Mouse (Mus musculus): Measurements from ENCODE around the gene Zfp809. TPM values are rescaled to one million over a fixed set of nuclear protein-coding genes. Genes with fewer than 3 reads are reported as not detected.

Zfp809 gene
- total and polyA plus RNA-seq, 3 experiments = 13.9 to 23.8 (median 14.0) TPM

GRCm38 (mm10) chr9:22188025-22188611 lies 37.4 kb upstream of the Zfp809 start, which contains the start of gene Zfp872:
Gene Zfp872, plus strand, starts transcription at chr9:22188090.
- Histone ChIP-seq H3K27me3 (replicated peaks) (no peaks in the 10 kb centered on the region), H3K4me3 (replicated peaks in 1 of 3; ENCODE audit: low read depth in 2 of 3, low read length in 2 of 3, poor library complexity in 1 of 3) (no peak within 1 kb of the TSS), H3K9ac (ENCODE audit: insufficient read depth, low read depth) (no peak within 1 kb of the TSS), H3K4me2 (ENCODE audit: insufficient read depth, low read depth, poor library complexity, severe bottlenecking) (no peak within 1 kb of the TSS), H3K9me3 (replicated peaks; ENCODE audit: low read length) (peaks cover 12% of the 10 kb centered on the region), H3K27ac (ENCODE audit: insufficient read depth, low read depth) (no peak within 1 kb of the TSS), H3K4me1 (ENCODE audit: control insufficient read depth in 1 of 2, insufficient read depth in 2 of 2) (no peaks in the 10 kb centered on the region), H3K79me2 (replicated peaks; ENCODE audit: control insufficient read depth, extremely low read depth, insufficient read depth, poor library complexity, severe bottlenecking) (no peaks in the 10 kb centered on the region), H3K36me3 (replicated peaks in 1 of 2; ENCODE audit: control insufficient read depth in 1 of 2, insufficient read depth in 1 of 2, low read length in 1 of 2) (no peaks in the 10 kb centered on the region)
- DNase-seq (ENCODE audit: extremely low read depth) = no peak
- TF ChIP-seq ZMIZ1 (IDR thresholded peaks at IDR 0.05; ENCODE audit: low read depth, low read length) = no peak
- TF ChIP-seq MEF2A (IDR thresholded peaks at IDR 0.05; ENCODE audit: borderline replicate concordance, low read depth, low read length) = no peak
- no peak for TF ChIP-seq JUND (conservative IDR thresholded peaks at IDR 0.05; ENCODE audit: low read depth, low read length)
- no peak for TF ChIP-seq RAD21 (IDR thresholded peaks at IDR 0.05; ENCODE audit: low read depth, low read length)
- in situ Hi-C loops (cut with MboI; ENCODE audit: low pct_ligation_motif_present, low pct_unique_long_range_greater_than_20kb, low sequenced_read_pairs) (no loop called here), dilution Hi-C loops (cut with MboI; ENCODE audit: extremely low pct_ligation_motif_present, extremely low pct_unique_long_range_greater_than_20kb, low sequenced_read_pairs) (no loop called here)

- no peak for DNase-seq (ENCODE audit: extremely low read depth)
- in situ Hi-C loops (cut with MboI; ENCODE audit: low pct_ligation_motif_present, low pct_unique_long_range_greater_than_20kb, low sequenced_read_pairs) = no loop called here
- dilution Hi-C loops (cut with MboI; ENCODE audit: extremely low pct_ligation_motif_present, extremely low pct_unique_long_range_greater_than_20kb, low sequenced_read_pairs) = no loop called here
Observed at GRCm38 (mm10) chr9:22196412-22196811, 29.1 kb upstream of the Zfp809 start.

GRCm38 (mm10) chr9:22213785-22214194 lies 11.7 kb upstream of the Zfp809 start:
- H3K9ac ChIP-seq (ENCODE audit: insufficient read depth, low read depth) = no peak overlapping the region
- H3K27ac ChIP-seq (ENCODE audit: insufficient read depth, low read depth) = no peak overlapping the region
- in situ Hi-C loops (cut with MboI; ENCODE audit: low pct_ligation_motif_present, low pct_unique_long_range_greater_than_20kb, low sequenced_read_pairs) = loop anchor here (10.0 kb wide), 1 partner anchor 59 kb away; the partner anchor contains the start of gene Pigyl
- no peaks in the 10 kb centered on the region for H3K9me3 ChIP-seq (replicated peaks; ENCODE audit: low read length)
- DNase-seq (ENCODE audit: extremely low read depth) = no peak
- H3K79me2 ChIP-seq (replicated peaks; ENCODE audit: control insufficient read depth, extremely low read depth, insufficient read depth, poor library complexity, severe bottlenecking) = no peaks in the 10 kb centered on the region
- H3K4me3 ChIP-seq (replicated peaks in 1 of 3; ENCODE audit: low read depth in 2 of 3, low read length in 2 of 3, poor library complexity in 1 of 3) = no peak overlapping the region
- peaks cover 3% of the 10 kb centered on the region for H3K27me3 ChIP-seq (replicated peaks)
- dilution Hi-C loops (cut with MboI; ENCODE audit: extremely low pct_ligation_motif_present, extremely low pct_unique_long_range_greater_than_20kb, low sequenced_read_pairs) = no loop called here
- TF ChIP-seq ELF1 (IDR thresholded peaks at IDR 0.05; ENCODE audit: low read depth, low read length) (no peak), MAFK (IDR thresholded peaks at IDR 0.05; ENCODE audit: insufficient replicate concordance, low read length) (no peak), RAD21 (IDR thresholded peaks at IDR 0.05; ENCODE audit: low read depth, low read length) (no peak), USF1 (IDR thresholded peaks at IDR 0.05; ENCODE audit: low read depth, low read length) (no peak), JUN (IDR thresholded peaks at IDR 0.05; ENCODE audit: insufficient read depth, low read depth, low read length) (no peak), MAZ (IDR thresholded peaks at IDR 0.05; ENCODE audit: low read depth, low read length) (no peak), SMC3 (IDR thresholded peaks at IDR 0.05; ENCODE audit: low read depth, low read length) (no peak), IRF4 (IDR thresholded peaks at IDR 0.05; ENCODE audit: low read depth, low read length) (no peak), SIN3A (IDR thresholded peaks at IDR 0.05; ENCODE audit: low read length) (no peak), ZKSCAN1 (IDR thresholded peaks at IDR 0.05; ENCODE audit: borderline replicate concordance, low read depth, low read length) (no peak), BHLHE40 (IDR thresholded peaks at IDR 0.05; ENCODE audit: low read depth, low read length) (no peak)
- H3K36me3 ChIP-seq (replicated peaks in 1 of 2; ENCODE audit: control insufficient read depth in 1 of 2, insufficient read depth in 1 of 2, low read length in 1 of 2) = no peaks in the 10 kb centered on the region
- peaks cover 2 to 13% of the 10 kb centered on the region in 2 experiments; a peak in 3 of 4 replicates for H3K4me1 ChIP-seq (ENCODE audit: control insufficient read depth in 1 of 2, insufficient read depth in 2 of 2)
- H3K4me2 ChIP-seq (ENCODE audit: insufficient read depth, low read depth, poor library complexity, severe bottlenecking) = no peak overlapping the region

More at GRCm38 (mm10) chr9:22196412-22196811, 29.1 kb upstream of the Zfp809 start:
- Histone ChIP-seq H3K4me1 (ENCODE audit: control insufficient read depth in 1 of 2, insufficient read depth in 2 of 2) (no peaks in the 10 kb centered on the region), H3K9ac (ENCODE audit: insufficient read depth, low read depth) (no peak overlapping the region), H3K9me3 (replicated peaks; ENCODE audit: low read length) (peaks cover 30% of the 10 kb centered on the region), H3K27ac (ENCODE audit: insufficient read depth, low read depth) (no peak overlapping the region), H3K79me2 (replicated peaks; ENCODE audit: control insufficient read depth, extremely low read depth, insufficient read depth, poor library complexity, severe bottlenecking) (no peaks in the 10 kb centered on the region), H3K4me2 (ENCODE audit: insufficient read depth, low read depth, poor library complexity, severe bottlenecking) (no peak overlapping the region), H3K36me3 (replicated peaks in 1 of 2; ENCODE audit: control insufficient read depth in 1 of 2, insufficient read depth in 1 of 2, low read length in 1 of 2) (no peaks in the 10 kb centered on the region), H3K27me3 (replicated peaks) (peaks cover 16% of the 10 kb centered on the region), H3K4me3 (replicated peaks in 1 of 3; ENCODE audit: low read depth in 2 of 3, low read length in 2 of 3, poor library complexity in 1 of 3) (no peak overlapping the region)
- TF ChIP-seq TCF12 (IDR thresholded peaks at IDR 0.05; ENCODE audit: low read depth, low read length) (no peak), ETS1 (conservative IDR thresholded peaks at IDR 0.05; ENCODE audit: low read depth, low read length) (no peak), RAD21 (IDR thresholded peaks at IDR 0.05; ENCODE audit: low read depth, low read length) (no peak), POLR2AphosphoS2 (IDR thresholded peaks at IDR 0.05; ENCODE audit: low read depth, low read length) (no peak), HCFC1 (IDR thresholded peaks at IDR 0.05; ENCODE audit: low read depth, low read length) (no peak), USF2 (conservative IDR thresholded peaks at IDR 0.05; ENCODE audit: low read depth, low read length) (no peak), KAT2A (IDR thresholded peaks at IDR 0.05; ENCODE audit: insufficient replicate concordance, low read length) (no peak), NRF1 (IDR thresholded peaks at IDR 0.05; ENCODE audit: low read depth, low read length) (no peak), RCOR1 (conservative IDR thresholded peaks at IDR 0.05; ENCODE audit: low read depth, low read length) (no peak), EP300 (IDR thresholded peaks at IDR 0.05; ENCODE audit: low read length) (no peak), USF1 (IDR thresholded peaks at IDR 0.05; ENCODE audit: low read depth, low read length) (no peak)
